Mouse (Mus musculus) liver, embryonic 16.5 days (tissue): ENCODE measurements around the gene Spata33. TPM values are rescaled to one million over a fixed set of nuclear protein-coding genes. Genes with fewer than 3 reads are reported as not detected.
"Not testable (repeated sequence)": the region's sequence is repeated elsewhere in the genome, so short reads cannot be mapped to it uniquely, and the experiment has no call there.

Experiments used
- ATAC-seq: fragments of 200-750 bp; cut with Nextera tagmentation; 2 replicates; pipeline ENCODE4 v1.8.0; 2017; ENCODE audit warnings: low read depth, mild to moderate bottlenecking, moderate number of reproducible peaks, moderate library complexity
- H3K27ac ChIP-seq: fragments of 300-500 bp; sonication (generic); 2 replicates; pipeline ENCODE4 v1.5.1; 2014; ENCODE audit warnings: mild to moderate bottlenecking, low read length
- H3K27me3 ChIP-seq: fragments of 300-500 bp; sonication (generic); 2 replicates; pipeline ENCODE4 v1.6.1; 2014; ENCODE audit warnings: low read depth, low read length, mixed read lengths; ENCODE audit not compliant: control insufficient read depth, insufficient read depth
- H3K36me3 ChIP-seq: fragments of 300-500 bp; sonication (generic); 2 replicates; pipeline ENCODE4 v1.6.1; 2014; ENCODE audit warnings: mild to moderate bottlenecking; ENCODE audit not compliant: control insufficient read depth, insufficient read depth
- H3K4me1 ChIP-seq: fragments of 300-500 bp; sonication (generic); 2 replicates; pipeline ENCODE4 v1.6.1; 2014; ENCODE audit warnings: low read depth, low read length, mixed read lengths; ENCODE audit not compliant: control insufficient read depth
- H3K4me2 ChIP-seq: fragments of 300-500 bp; sonication (generic); 2 replicates; pipeline ENCODE4 v1.6.1; 2014; ENCODE audit warnings: low read depth, low read length, mixed read lengths
- H3K4me3 ChIP-seq: fragments of 300-500 bp; sonication (generic); 2 replicates; pipeline ENCODE4 v1.5.1; 2014; ENCODE audit warnings: low read depth, mild to moderate bottlenecking, low read length
- H3K9ac ChIP-seq: fragments of 300-500 bp; sonication (generic); 2 replicates; pipeline ENCODE4 v1.6.1; 2014; ENCODE audit warnings: low read depth, low read length
- H3K9me3 ChIP-seq: fragments of 300-500 bp; sonication (generic); replicated peaks from 2 replicates; pipeline ENCODE4 v1.6.1; 2016; ENCODE audit warnings: low read length; ENCODE audit not compliant: control insufficient read depth
- WGBS: fragments of 180-500 bp; shearing (Covaris S2); extraction: QIAGEN DNeasy Blood & Tissue Kit; methylation state at CpG from one replicate; pipeline ENCODE4 v1.1.7; 2014; ENCODE audit not compliant: insufficient replicate concordance; 5-methylcytosine and 5-hydroxymethylcytosine counted together
- polyA plus RNA-seq: library from polyadenylated mRNA; unstranded; fragments of >200 nt; fragmentation: Nextera tagmentation; extraction: Ambion mirVana; gene quantifications from 2 replicates; pipeline ENCODE4 v1.2.1, GENCODE M21; 2015

Gene Spata33
- polyA plus RNA-seq, 1 experiment from 2014 or later = 0.14 TPM

DNA sequence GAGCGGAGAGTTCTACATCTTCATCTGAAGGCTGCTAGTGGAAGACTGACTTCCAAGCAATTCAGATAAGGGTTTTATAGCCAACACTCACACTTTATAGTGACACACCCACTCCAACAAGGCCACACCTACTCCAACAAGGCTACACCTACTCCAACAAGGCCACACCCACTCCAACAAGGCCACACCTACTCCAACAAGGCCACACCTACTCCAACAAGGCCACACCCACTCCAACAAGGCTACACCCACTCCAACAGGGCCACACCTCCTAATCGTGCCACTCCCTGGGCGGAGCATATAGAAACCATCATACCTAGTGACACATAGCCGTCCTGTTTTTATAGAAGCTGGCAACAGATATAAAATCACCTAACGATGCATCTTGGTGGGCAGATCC is 15.6 kb upstream of the Spata33 start:
- H3K27ac ChIP-seq, H3K27me3 ChIP-seq, H3K9ac ChIP-seq, H3K4me3 ChIP-seq, H3K36me3 ChIP-seq, H3K4me1 ChIP-seq, H3K4me2 ChIP-seq, H3K9me3 ChIP-seq: not testable (repeated sequence)
- 42% methylated on average over 5 of the region's 5 CpGs for WGBS
- peak; percentile 74 for ATAC-seq

- Histone ChIP-seq H3K9me3 (no peaks in the 10 kb centered on the region), H3K4me3 (no peak overlapping the region), H3K4me2 (no peak overlapping the region), H3K36me3 (no peaks in the 10 kb centered on the region), H3K27me3 (no peaks in the 10 kb centered on the region), H3K9ac (no peak overlapping the region), H3K27ac (no peak overlapping the region), H3K4me1 (peaks cover 6% of the 10 kb centered on the region)
- no peak for ATAC-seq
- 57% methylated on average over 14 of the region's 14 CpGs for WGBS
Observed at GRCm38 (mm10) chr8:123199864-123200263, 12.8 kb upstream of the Spata33 start.

DNA sequence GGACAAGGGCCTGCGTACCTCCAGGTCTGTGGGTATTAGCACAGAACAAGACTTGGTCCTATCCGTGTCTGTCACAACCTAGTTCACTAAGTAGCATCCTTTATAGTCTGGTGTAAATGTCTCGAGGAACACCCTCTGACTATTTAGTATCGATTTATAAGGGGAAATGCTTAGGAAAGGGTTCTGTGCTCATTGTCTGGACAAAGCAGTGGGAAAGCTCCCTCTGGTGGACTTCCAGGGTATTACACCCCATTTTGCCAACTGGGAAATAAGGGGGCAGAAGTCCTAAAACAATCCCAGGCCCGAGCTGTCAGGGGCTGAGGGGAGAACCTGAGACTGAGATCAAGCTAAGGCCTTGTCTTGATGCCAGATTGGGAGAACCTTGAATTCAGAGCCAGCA is 10.3 kb upstream of the Spata33 start:
- Histone ChIP-seq H3K27ac (no peak overlapping the region), H3K4me2 (no peak overlapping the region), H3K9me3 (no peaks in the 10 kb centered on the region), H3K4me3 (no peak overlapping the region), H3K27me3 (no peaks in the 10 kb centered on the region), H3K36me3 (peaks cover 9% of the 10 kb centered on the region), H3K4me1 (peaks cover 3% of the 10 kb centered on the region), H3K9ac (no peak overlapping the region)
- 23% methylated on average over 5 of the region's 5 CpGs for WGBS
- ATAC-seq = no peak

DNA sequence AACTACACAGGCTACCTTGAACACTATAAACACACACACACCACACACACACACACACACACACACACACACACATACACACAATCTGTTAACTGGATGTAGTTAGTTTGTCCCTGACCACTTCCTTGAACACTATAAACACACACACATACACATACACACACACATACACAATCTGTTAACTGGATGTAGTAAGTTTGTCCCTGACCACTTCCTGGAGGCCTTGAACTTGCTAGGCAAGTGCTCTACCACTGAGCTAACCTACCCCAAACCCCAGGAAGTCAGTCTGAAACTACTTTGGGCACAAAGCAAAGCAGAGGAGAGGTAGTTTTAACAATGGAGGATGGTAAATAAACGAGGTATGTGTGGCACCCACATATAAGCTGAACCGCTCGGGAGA is 9.1 kb upstream of the Spata33 start:
- ATAC-seq = no peak

DNA sequence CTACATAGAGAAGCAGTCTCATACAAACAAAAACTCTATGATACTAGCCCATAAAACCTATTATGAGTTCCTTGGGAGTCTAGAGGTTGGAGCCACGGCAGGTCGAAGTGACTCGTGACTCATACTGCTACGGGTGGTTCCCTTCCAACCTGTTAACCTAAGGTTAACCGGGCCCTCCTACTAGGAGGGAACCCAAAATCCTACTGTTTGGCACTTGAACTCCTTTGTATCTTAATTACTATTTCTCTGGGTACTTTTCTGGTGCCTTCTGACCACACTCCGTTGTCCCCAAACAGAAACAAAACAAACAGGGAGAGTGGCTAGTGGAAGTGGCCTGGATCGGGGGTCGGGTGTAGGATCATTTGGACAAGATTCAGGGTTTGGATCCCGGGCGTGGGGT is 756 bp upstream of the Spata33 start:
- ATAC-seq = no peak
- Histone ChIP-seq H3K27me3 (0 out of 2 replicates have a peak, but pooled peaks cover 2% of the 10 kb centered on the region), H3K9me3 (no peaks in the 10 kb centered on the region), H3K4me3 (peak overlapping the region; percentile 77), H3K4me1 (peaks cover 20% of the 10 kb centered on the region), H3K27ac (peak overlapping the region; percentile 51), H3K9ac (peak overlapping the region; percentile 87), H3K4me2 (peak overlapping the region; percentile 98), H3K36me3 (peaks cover 21% of the 10 kb centered on the region)
- 19% methylated on average over 10 of the region's 10 CpGs for WGBS

More for the DNA sequence above, 9.1 kb upstream of the Spata33 start:
- H3K4me1 ChIP-seq = no peaks in the 10 kb centered on the region
- H3K27me3 ChIP-seq = no peaks in the 10 kb centered on the region
- no peak overlapping the region for H3K9ac ChIP-seq
- H3K27ac ChIP-seq = no peak overlapping the region
- no peak overlapping the region for H3K4me3 ChIP-seq
- peaks cover 16% of the 10 kb centered on the region for H3K36me3 ChIP-seq
- no peaks in the 10 kb centered on the region for H3K9me3 ChIP-seq
- H3K4me2 ChIP-seq = no peak overlapping the region
- 81% methylated on average over 3 of the region's 3 CpGs for WGBS

GRCm38 (mm10) chr8:123213118-123213772 is 613 bp downstream of the Spata33 start:
- H3K4me1 ChIP-seq = peaks cover 20% of the 10 kb centered on the region
- peak overlapping the region; percentile 98 for H3K4me2 ChIP-seq
- peak; percentile 5; the same call in 1 of the 2 replicates for ATAC-seq
- WGBS = 23% methylated on average over 22 of the region's 22 CpGs
- H3K9me3 ChIP-seq = no peaks in the 10 kb centered on the region
- H3K36me3 ChIP-seq = peaks cover 11% of the 10 kb centered on the region
- peak overlapping the region; percentile 66 for H3K9ac ChIP-seq
- peak overlapping the region; percentile 59; the same call in 1 of the 2 replicates for H3K27ac ChIP-seq
- peaks cover 5% of the 10 kb centered on the region; the same call in 1 of the 2 replicates for H3K27me3 ChIP-seq
- H3K4me3 ChIP-seq = peak overlapping the region; percentile 77

- H3K27me3 ChIP-seq = peaks cover 5% of the 10 kb centered on the region; the same call in 1 of the 2 replicates
- WGBS = 34% methylated on average over 3 of the region's 3 CpGs
- no peak overlapping the region for H3K4me3 ChIP-seq
- no peak overlapping the region for H3K27ac ChIP-seq
- no peaks in the 10 kb centered on the region for H3K9me3 ChIP-seq
- peaks cover 20% of the 10 kb centered on the region for H3K4me1 ChIP-seq
- no peaks in the 10 kb centered on the region for H3K36me3 ChIP-seq
- no peak overlapping the region for H3K4me2 ChIP-seq
- no peak overlapping the region for H3K9ac ChIP-seq
- no peak for ATAC-seq
Observed at GRCm38 (mm10) chr8:123215430-123215829, 2.8 kb downstream of the Spata33 start.

- Histone ChIP-seq H3K4me3 (no peak overlapping the region), H3K4me2 (no peak overlapping the region), H3K4me1 (peaks cover 14% of the 10 kb centered on the region), H3K9me3 (no peaks in the 10 kb centered on the region), H3K27me3 (peaks cover 3% of the 10 kb centered on the region; the same call in 1 of the 2 replicates), H3K36me3 (no peaks in the 10 kb centered on the region), H3K9ac (no peak overlapping the region), H3K27ac (no peak overlapping the region)
- ATAC-seq = no peak
- 43% methylated on average over 1 of the region's 1 CpGs for WGBS
Observed at GRCm38 (mm10) chr8:123220917-123221316, 8.3 kb downstream of the Spata33 start.
